Mouse (Mus musculus) bone marrow, adult 2 months (tissue): ENCODE data around the gene Thap8.

Experiments used
- CTCF ChIP-seq: fragments of 200-500 bp; IDR thresholded peaks from 2 replicates; pipeline ENCODE4 v1.5.1; 2011; ENCODE audit warnings: low read length, control low read depth; ENCODE audit not compliant: control insufficient read depth, insufficient read depth
- POLR2A ChIP-seq: fragments of 200-500 bp; IDR thresholded peaks from 2 replicates; pipeline ENCODE4 v1.6.1; 2011; ENCODE audit warnings: low read depth, mild to moderate bottlenecking, control low read depth, low read length, borderline replicate concordance; ENCODE audit not compliant: control insufficient read depth

- TF ChIP-seq CTCF (no peak), POLR2A (no peak)
These were observed 46.5 kb upstream of the Thap8 start for GRCm38 (mm10) chr7:30233387-30233786.
